Mouse (Mus musculus) bone marrow macrophage, adult 2 months (primary cell): Measurements from ENCODE around the gene Syt1.

ENCODE experiments used
- CTCF ChIP-seq: IDR thresholded peaks from 2 replicates; pipeline ENCODE4 v1.5.1; 2012; ENCODE audit warnings: low read depth, mild to moderate bottlenecking, low read length, moderate library complexity
- POLR2A ChIP-seq: IDR thresholded peaks from 2 replicates; pipeline ENCODE4 v1.6.1; 2012; ENCODE audit warnings: mild to moderate bottlenecking, low read depth, low read length, borderline replicate concordance

GRCm38 (mm10) chr10:108868136-108868535, 142.6 kb downstream of the Syt1 start:
- TF ChIP-seq POLR2A (no peak), CTCF (no peak)
